Mouse (Mus musculus) limb, embryonic 14.5 days (tissue): ENCODE measurements around the gene Kat14. TPM values are rescaled to one million over a fixed set of nuclear protein-coding genes. Genes with fewer than 3 reads are reported as not detected.

Experiments used
- ATAC-seq: fragments of 200-750 bp; cut with Nextera tagmentation; 2 replicates; pipeline ENCODE4 v1.8.0; 2017; ENCODE audit warnings: low read depth, moderate number of reproducible peaks, moderate TSS enrichment; ENCODE audit not compliant: low FRiP score
- DNase-seq: peaks from one replicate; pipeline ENCODE4 v3.0.0-alpha.2; 2015; ENCODE audit warnings: low spot score
- H3K27ac ChIP-seq: fragments of 300-500 bp; sonication (generic); replicated peaks from 2 replicates; pipeline ENCODE4 v1.5.1; 2014; ENCODE audit warnings: low read depth, mild to moderate bottlenecking, low read length, moderate library complexity, mixed read lengths
- H3K27me3 ChIP-seq: fragments of 300-500 bp; sonication (generic); 2 replicates; pipeline ENCODE4 v1.6.1; 2014; ENCODE audit warnings: low read length, mixed read lengths; ENCODE audit not compliant: control insufficient read depth, insufficient read depth
- H3K36me3 ChIP-seq: fragments of 300-500 bp; sonication (generic); 2 replicates; pipeline ENCODE4 v1.6.1; 2014; ENCODE audit warnings: mild to moderate bottlenecking, low read length, moderate library complexity, mixed read lengths; ENCODE audit not compliant: control insufficient read depth, insufficient read depth
- H3K4me1 ChIP-seq: fragments of 300-500 bp; sonication (generic); 2 replicates; pipeline ENCODE4 v1.6.1; 2014; ENCODE audit warnings: antibody characterized with exemption, low read length, mixed read lengths; ENCODE audit not compliant: control insufficient read depth, insufficient read depth
- H3K4me2 ChIP-seq: fragments of 300-500 bp; sonication (generic); replicated peaks from 2 replicates; pipeline ENCODE4 v1.6.1; 2014; ENCODE audit warnings: low read depth, mild to moderate bottlenecking, low read length, moderate library complexity; ENCODE audit not compliant: severe bottlenecking
- H3K4me3 ChIP-seq: fragments of 300-500 bp; sonication (generic); replicated peaks from 2 replicates; pipeline ENCODE4 v1.5.1; 2014; ENCODE audit warnings: low read length
- H3K9ac ChIP-seq: fragments of 300-500 bp; sonication (generic); 2 replicates; pipeline ENCODE4 v1.6.1; 2014; ENCODE audit warnings: mild to moderate bottlenecking, low read depth, low read length, moderate library complexity; ENCODE audit not compliant: severe bottlenecking
- H3K9me3 ChIP-seq: fragments of 300-500 bp; sonication (generic); 2 replicates; pipeline ENCODE4 v1.6.1; 2016; ENCODE audit warnings: low read length; ENCODE audit not compliant: control insufficient read depth
- POLR2A ChIP-seq: fragments of 200-500 bp; IDR thresholded peaks from 2 replicates; pipeline ENCODE4 v1.8.0; 2012; ENCODE audit warnings: inconsistent platforms, mild to moderate bottlenecking, moderate library complexity, borderline replicate concordance; ENCODE audit not compliant: insufficient read depth, insufficient read length; ENCODE audit errors: extremely low read depth
- WGBS: fragments of 180-500 bp; shearing (Covaris S2); extraction: QIAGEN DNeasy Blood & Tissue Kit; methylation state at CpG from one replicate; pipeline ENCODE4 v1.1.7; 2014; 5-methylcytosine and 5-hydroxymethylcytosine counted together
- polyA plus RNA-seq, 2 experiments: library from polyadenylated mRNA; depleted of rRNA in 1 of 2; stranded (reverse) in 1 of 2; unstranded in 1 of 2; fragments of >200 nt; fragmentation: Nextera tagmentation in 1 of 2; extraction: Ambion mirVana in 1 of 2; gene quantifications; 2 replicates each; pipeline versions ENCODE4 v1.2.1 to v1.2.3; 2012 to 2014

Kat14 gene
- polyA plus RNA-seq, 2 experiments = 38.8 to 40.9 TPM

- peaks cover 4% of the 10 kb centered on the region; the same call in 1 of the 2 replicates for H3K4me1 ChIP-seq
- no peak for TF ChIP-seq POLR2A
- H3K27me3 ChIP-seq = no peaks in the 10 kb centered on the region
- H3K36me3 ChIP-seq = no peaks in the 10 kb centered on the region
- WGBS = 58% methylated on average over 10 of the region's 10 CpGs
- H3K9me3 ChIP-seq = no peaks in the 10 kb centered on the region
- no peak overlapping the region for H3K4me3 ChIP-seq
- ATAC-seq (no peak), DNase-seq (peak; percentile 52)
- no peak overlapping the region for H3K9ac ChIP-seq
- H3K27ac ChIP-seq = no peak overlapping the region
- no peak overlapping the region for H3K4me2 ChIP-seq
Observed at GRCm38 (mm10) chr2:144422094-144422675, 53.4 kb downstream of the Kat14 start.

GRCm38 (mm10) chr2:144425761-144426160, 57.0 kb downstream of the Kat14 start:
- ATAC-seq = no peak
- no peak for TF ChIP-seq POLR2A
- WGBS = 42% methylated on average over 1 of the region's 1 CpGs

DNA sequence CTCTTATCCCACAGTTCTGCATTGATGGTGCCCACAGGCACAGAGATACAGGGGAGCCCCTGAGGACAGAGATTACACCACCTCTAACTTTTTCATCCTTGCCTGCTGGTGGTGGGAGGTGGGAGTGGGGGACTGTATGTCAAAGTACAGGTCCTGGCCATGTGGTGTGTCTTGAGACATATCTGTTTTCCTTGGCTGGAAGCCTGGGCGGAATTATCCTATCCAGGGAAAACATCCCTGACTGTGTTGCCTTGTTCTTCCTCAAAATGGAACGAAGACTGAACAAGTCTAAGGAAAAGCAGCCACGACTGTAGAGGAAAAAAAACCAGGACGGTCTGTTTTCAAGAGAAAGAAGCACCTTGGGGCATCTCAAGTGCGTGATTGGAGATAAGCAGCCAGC, 59.1 kb downstream of the Kat14 start:
- TF ChIP-seq POLR2A = no peak
- Histone ChIP-seq H3K9ac (no peak overlapping the region), H3K9me3 (no peaks in the 10 kb centered on the region), H3K36me3 (no peaks in the 10 kb centered on the region), H3K4me1 (no peaks in the 10 kb centered on the region), H3K27ac (no peak overlapping the region), H3K27me3 (no peaks in the 10 kb centered on the region), H3K4me3 (no peak overlapping the region), H3K4me2 (no peak overlapping the region)
- no peak for ATAC-seq
- 76% methylated on average over 5 of the region's 5 CpGs for WGBS
- DNase-seq = no peak

More at GRCm38 (mm10) chr2:144425761-144426160, 57.0 kb downstream of the Kat14 start:
- H3K36me3 ChIP-seq = no peaks in the 10 kb centered on the region
- H3K4me2 ChIP-seq = no peak overlapping the region
- no peak for DNase-seq
- H3K27ac ChIP-seq = no peak overlapping the region
- H3K27me3 ChIP-seq = no peaks in the 10 kb centered on the region
- no peaks in the 10 kb centered on the region for H3K4me1 ChIP-seq
- no peak overlapping the region for H3K9ac ChIP-seq
- H3K4me3 ChIP-seq = no peak overlapping the region
- H3K9me3 ChIP-seq = no peaks in the 10 kb centered on the region

- H3K4me1 ChIP-seq = no peaks in the 10 kb centered on the region
- no peak overlapping the region for H3K4me3 ChIP-seq
- H3K9ac ChIP-seq = no peak overlapping the region
- H3K4me2 ChIP-seq = no peak overlapping the region
- H3K27me3 ChIP-seq = no peaks in the 10 kb centered on the region
- ATAC-seq (no peak), DNase-seq (no peak)
- H3K27ac ChIP-seq = no peak overlapping the region
- WGBS = 82% methylated on average over 8 of the region's 8 CpGs
- no peaks in the 10 kb centered on the region for H3K36me3 ChIP-seq
- no peaks in the 10 kb centered on the region for H3K9me3 ChIP-seq
- TF ChIP-seq POLR2A = no peak
Observed at GRCm38 (mm10) chr2:144428659-144429058, 59.9 kb downstream of the Kat14 start.

DNA sequence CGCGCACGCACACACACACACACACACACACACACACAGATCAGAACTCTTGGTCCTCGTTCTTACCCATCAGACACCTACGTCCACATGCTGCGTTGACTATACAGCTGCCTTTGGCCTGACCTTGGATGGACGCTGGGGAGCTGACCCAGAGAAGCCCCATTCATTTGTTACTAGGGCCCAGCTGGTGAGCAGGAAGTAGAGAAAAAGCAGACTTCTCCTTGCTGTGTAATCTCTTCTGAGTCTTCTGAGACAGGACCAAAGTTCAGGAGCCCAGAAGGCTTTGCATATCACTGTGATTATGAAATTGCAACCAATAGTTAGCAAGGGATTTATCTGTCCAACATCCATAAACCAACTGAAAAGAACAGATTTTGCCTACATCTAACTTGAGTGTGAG, 60.4 kb downstream of the Kat14 start:
- Histone ChIP-seq H3K36me3 (no peaks in the 10 kb centered on the region), H3K4me1 (no peaks in the 10 kb centered on the region), H3K9me3 (no peaks in the 10 kb centered on the region), H3K27ac (no peak overlapping the region), H3K9ac (no peak overlapping the region), H3K27me3 (no peaks in the 10 kb centered on the region), H3K4me3 (no peak overlapping the region), H3K4me2 (no peak overlapping the region)
- no peak for ATAC-seq
- no peak for TF ChIP-seq POLR2A
- no peak for DNase-seq
- WGBS = 81% methylated on average over 7 of the region's 7 CpGs

DNA sequence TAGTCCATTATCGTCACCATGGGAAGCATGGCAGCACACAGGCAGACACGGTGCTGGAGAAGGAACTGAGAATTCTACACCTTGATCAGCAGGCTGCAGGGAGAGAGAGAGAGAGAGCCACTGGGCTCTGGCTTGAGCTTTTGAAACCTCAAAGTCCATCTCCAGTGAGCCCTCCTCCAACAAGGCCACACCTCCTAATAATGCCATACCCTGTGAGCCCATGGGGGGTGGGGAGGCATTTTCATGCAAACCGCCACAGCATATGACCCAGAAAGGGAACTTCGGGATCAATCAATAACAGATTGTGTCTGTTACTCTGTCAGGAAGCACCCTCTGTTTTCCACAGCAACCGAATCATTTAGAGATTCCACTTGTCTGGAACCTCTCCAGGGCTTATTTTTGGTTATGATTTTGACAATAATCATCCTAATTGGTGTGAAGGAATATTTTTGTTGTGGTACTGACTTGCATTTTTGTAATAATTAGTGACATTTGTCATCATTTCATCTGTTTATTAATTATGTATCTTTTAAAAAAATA, 62.6 kb downstream of the Kat14 start:
- Histone ChIP-seq H3K4me1 (no peaks in the 10 kb centered on the region), H3K4me3 (no peak overlapping the region), H3K9me3 (no peaks in the 10 kb centered on the region), H3K9ac (no peak overlapping the region), H3K4me2 (no peak overlapping the region), H3K36me3 (no peaks in the 10 kb centered on the region), H3K27ac (no peak overlapping the region), H3K27me3 (no peaks in the 10 kb centered on the region)
- no peak for TF ChIP-seq POLR2A
- 68% methylated on average over 5 of the region's 5 CpGs for WGBS
- ATAC-seq (no peak), DNase-seq (no peak)
